Mouse (Mus musculus) B cell, adult 62 days (primary cell): ENCODE measurements around the gene Tarsl2. TPM values are rescaled to one million over a fixed set of nuclear protein-coding genes. Genes with fewer than 3 reads are reported as not detected.

Experiments
- total RNA-seq: library from RNA; stranded (reverse); gene quantifications from 4 replicates; pipeline ENCODE4 v1.2.4, GENCODE M21; 2023

The Tarsl2 gene
- 8.9 to 10.9 TPM (median 9.9 TPM) in 4 replicates for total RNA-seq

GRCm38 (mm10) chr7:65644643-65645351 lies at the start of gene Tarsl2:
Gene Tarsl2, plus strand, starts transcription at chr7:65644898.

GRCm38 (mm10) chr7:65690869-65691268 lies 46.2 kb downstream of the Tarsl2 start, which contains the start of gene Tm2d3:
Gene Tm2d3, plus strand, starts transcription at chr7:65691169.

Other genes starting within 250 kb of the Tarsl2 start
- 0.36 to 0.89 TPM (median 0.71 TPM) in 4 replicates for gene Tjp1, start 117.1 kb upstream of the Tarsl2 start, total RNA-seq
- 22.4 to 26.6 TPM (median 24.4 TPM) in 4 replicates for gene Tm2d3, start 46.3 kb downstream of the Tarsl2 start, total RNA-seq
- gene Pcsk6, start 216.8 kb downstream of the Tarsl2 start, total RNA-seq = not detected in 4 replicates